Mouse (Mus musculus): Measurements from ENCODE around the gene Gm8356. TPM values are rescaled to one million over a fixed set of nuclear protein-coding genes. Genes with fewer than 3 reads are reported as not detected.
"Not testable (repeated sequence)": the region's sequence is repeated elsewhere in the genome, so short reads cannot be mapped to it uniquely, and the experiment has no call there.

Gm8356 gene
- total RNA-seq (2014; fragmentation: Nextera tagmentation) (not detected in 2 replicates), total RNA-seq (2017) (not detected in 2 replicates)

DNA sequence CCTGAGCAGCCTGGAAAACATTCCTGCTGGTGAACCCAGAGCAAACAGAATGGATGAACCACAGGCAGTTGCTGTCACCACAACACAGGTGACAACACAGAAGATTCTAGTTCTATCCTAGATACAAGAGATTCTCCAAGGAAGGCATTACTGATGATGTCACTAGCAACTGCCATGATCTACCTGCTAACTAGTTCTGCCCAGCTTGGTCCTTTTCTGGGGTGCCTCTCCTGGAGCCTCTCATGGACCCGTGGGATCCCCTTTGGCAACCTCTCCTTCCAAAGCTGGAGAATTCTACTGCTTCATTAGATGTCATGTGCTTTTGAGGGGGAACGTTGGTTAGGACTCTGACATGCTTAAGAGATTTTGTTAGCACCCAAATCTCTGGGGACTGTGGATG lies at the start of gene Gm8356:
Gm8356 (minus strand) TSS at position 101 of the 400 bp plus-strand sequence.
- not testable (repeated sequence) for ATAC-seq (replicated peaks; ENCODE audit: low FRiP score, low TSS enrichment, poor library complexity, severe bottlenecking)

DNA sequence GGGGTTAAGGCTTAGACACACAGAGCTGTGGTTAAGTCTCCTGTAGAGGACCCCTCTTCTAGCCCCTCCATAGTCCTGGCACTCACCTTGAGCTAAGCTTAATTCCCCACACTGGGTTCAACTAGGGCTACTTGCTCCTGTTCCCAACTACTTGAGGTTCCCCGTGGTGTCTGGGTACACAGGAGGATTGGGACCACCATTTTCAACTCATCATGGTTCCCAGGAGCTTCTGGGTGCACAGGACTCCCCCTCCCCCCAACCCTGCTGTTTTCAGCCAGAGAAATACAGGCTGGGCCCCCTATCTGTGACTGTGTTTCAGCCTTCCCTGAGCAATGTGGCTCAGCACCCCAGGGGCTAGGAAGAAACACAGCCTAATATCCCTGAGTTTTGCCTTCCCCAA lies 50.8 kb downstream of the Gm8356 start:
- not testable (repeated sequence) for ATAC-seq (replicated peaks; ENCODE audit: low FRiP score, low TSS enrichment, poor library complexity, severe bottlenecking)

DNA sequence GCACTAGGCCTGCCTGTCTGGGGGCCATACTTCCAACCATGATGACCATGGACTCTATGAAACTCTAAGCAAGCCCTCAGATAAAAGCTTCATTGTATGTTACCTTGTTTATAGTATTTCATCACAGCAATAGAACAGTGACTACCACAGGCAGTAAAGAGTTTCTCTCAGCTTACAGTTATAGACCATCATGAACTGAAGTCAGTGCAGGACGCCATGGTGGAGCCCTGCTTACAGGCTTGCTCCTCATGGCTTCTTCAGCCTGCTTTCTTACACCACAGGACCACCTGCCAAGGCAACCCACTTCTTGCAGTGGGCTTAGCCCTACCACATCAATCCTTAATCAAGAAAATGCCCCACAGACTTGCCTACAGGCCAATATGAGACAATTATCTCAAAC lies 51.5 kb downstream of the Gm8356 start:
- not testable (repeated sequence) for ATAC-seq (replicated peaks; ENCODE audit: low FRiP score, low TSS enrichment, poor library complexity, severe bottlenecking)

DNA sequence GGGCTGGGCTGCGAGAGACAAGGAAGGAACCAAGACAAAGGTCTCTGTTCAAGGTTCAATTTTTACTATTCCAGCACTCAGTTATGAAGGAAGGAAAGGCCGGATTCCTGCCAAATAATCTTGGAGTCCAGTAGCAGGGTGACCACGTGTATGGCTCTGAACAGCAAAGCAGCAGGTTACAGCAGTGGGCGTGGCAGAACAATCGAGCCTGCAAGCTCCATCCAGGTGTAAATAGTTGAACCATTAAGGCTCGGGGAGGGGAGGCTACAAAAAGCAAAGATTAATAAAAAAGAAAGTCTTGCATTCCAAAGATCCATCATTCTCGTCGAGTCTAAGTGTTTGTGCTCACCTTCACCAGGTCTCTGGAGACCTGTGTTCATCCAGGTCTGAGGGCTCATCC lies 55.0 kb downstream of the Gm8356 start:
- not testable (repeated sequence) for ATAC-seq (replicated peaks; ENCODE audit: low FRiP score, low TSS enrichment, poor library complexity, severe bottlenecking)

Other genes with a start within 250 kb of the Gm8356 start
- not detected in 2 replicates for gene Gm21103, start 232.4 kb downstream of the Gm8356 start, total RNA-seq (2014; fragmentation: Nextera tagmentation)
- gene Gm21103, start 232.4 kb downstream of the Gm8356 start, total RNA-seq (2017), result not detected in 2 replicates
- not detected in 2 replicates for gene Gm3618, start 193.6 kb downstream of the Gm8356 start, total RNA-seq (2014; fragmentation: Nextera tagmentation)
- gene Gm3618, start 193.6 kb downstream of the Gm8356 start, total RNA-seq (2017), result not detected in 2 replicates
- gene Gm16440, start 147.0 kb downstream of the Gm8356 start, total RNA-seq (2014; fragmentation: Nextera tagmentation), result not detected in 2 replicates
- gene Gm16440, start 147.0 kb downstream of the Gm8356 start, total RNA-seq (2017), result not detected in 2 replicates
- gene Gm3591, start 124.8 kb downstream of the Gm8356 start, total RNA-seq (2014; fragmentation: Nextera tagmentation), result 1.1 TPM in 1 of 2 replicates, not detected in the other
- gene Gm3591, start 124.8 kb downstream of the Gm8356 start, total RNA-seq (2017), result not detected in 2 replicates
- gene Gm3594, start 92.7 kb downstream of the Gm8356 start, total RNA-seq (2014; fragmentation: Nextera tagmentation), result not detected in 2 replicates
- gene Gm3594, start 92.7 kb downstream of the Gm8356 start, total RNA-seq (2017), result not detected in 2 replicates
- gene Gm3629, start 53.3 kb upstream of the Gm8356 start, total RNA-seq (2014; fragmentation: Nextera tagmentation), result not detected in 2 replicates
- gene Gm3629, start 53.3 kb upstream of the Gm8356 start, total RNA-seq (2017), result not detected in 2 replicates
- not detected in 2 replicates for gene Gm3460, start 85.1 kb upstream of the Gm8356 start, total RNA-seq (2014; fragmentation: Nextera tagmentation)
- not detected in 2 replicates for gene Gm3460, start 85.1 kb upstream of the Gm8356 start, total RNA-seq (2017)
- not detected in 2 replicates for gene Gm10251, start 146.9 kb upstream of the Gm8356 start, total RNA-seq (2014; fragmentation: Nextera tagmentation)
- not detected in 2 replicates for gene Gm10251, start 146.9 kb upstream of the Gm8356 start, total RNA-seq (2017)
- gene Gm8050, start 183.0 kb upstream of the Gm8356 start, total RNA-seq (2014; fragmentation: Nextera tagmentation), result not detected in 2 replicates
- not detected in 2 replicates for gene Gm8050, start 183.0 kb upstream of the Gm8356 start, total RNA-seq (2017)
- not detected in 2 replicates for gene Gm3636, start 205.0 kb upstream of the Gm8356 start, total RNA-seq (2014; fragmentation: Nextera tagmentation)
- gene Gm3636, start 205.0 kb upstream of the Gm8356 start, total RNA-seq (2017), result 1.9 TPM in 1 of 2 replicates, not detected in the other
- not detected in 2 replicates for gene Gm8362, start 237.1 kb upstream of the Gm8356 start, total RNA-seq (2014; fragmentation: Nextera tagmentation)
- not detected in 2 replicates for gene Gm8362, start 237.1 kb upstream of the Gm8356 start, total RNA-seq (2017)